ENCODE assay signal across 24 mouse cellular contexts in genomic region chr2:20661841-20662240, GRCm38 (mm10).
DNase-seq lines count a peak whose midpoint lies in the region; ATAC-seq and TF ChIP-seq lines count a peak whose summit lies in the region.
"Had no signal": no experiment of that assay in that cellular context is flagged by ENCODE, and none has a peak within 500 bp of the region (broad histone marks: within the 10 kb centered on the region; RNA-seq: fewer than 3 reads in every experiment).

No protein-coding gene starts in this region.

- H3K4me3 ChIP-seq in ES-E14 (ENCODE audit: insufficient read depth in 1 of 2, low read depth in 1 of 2, low read length in 2 of 2, poor library complexity in 1 of 2, severe bottlenecking in 1 of 2), result no peak overlapping the region; a peak in 1 of 4 replicates
- no peak overlapping the region for H3K4me3 ChIP-seq in forebrain, embryonic 12.5 days (replicated peaks)
- no peak overlapping the region for H3K4me3 ChIP-seq in forebrain, embryonic 13.5 days
- H3K4me3 ChIP-seq: embryonic facial prominence, embryonic 13.5 days; embryonic facial prominence, embryonic 15.5 days; erythroblast, embryonic 14.5 days; forebrain, embryonic 10.5 days; forebrain, embryonic 15.5 days had no signal

- ATAC-seq in forebrain, embryonic 12.5 days (ENCODE audit: low FRiP score), result no peak
- ATAC-seq in forebrain, embryonic 13.5 days, result no peak
- ATAC-seq: CD4-positive, CD25-positive, alpha-beta regulatory T cell, adult 4 months; forebrain, embryonic 15.5 days had no signal

- H3K27ac ChIP-seq in ES-E14 (ENCODE audit: insufficient read depth, low read depth, low read length, poor library complexity, severe bottlenecking), result no peak overlapping the region; the same call in 1 of the 2 replicates
- H3K27ac ChIP-seq in forebrain, embryonic 12.5 days, result no peak overlapping the region
- H3K27ac ChIP-seq in forebrain, embryonic 13.5 days, result no peak overlapping the region
- H3K27ac ChIP-seq: embryonic facial prominence, embryonic 13.5 days; embryonic facial prominence, embryonic 15.5 days; forebrain, embryonic 10.5 days; forebrain, embryonic 15.5 days had no signal

- H3K36me3 ChIP-seq in ES-E14 (ENCODE audit: control insufficient read depth, insufficient read depth, low read length, poor library complexity, severe bottlenecking), result peaks cover 4% of the 10 kb centered on the region; the same call in 1 of the 2 replicates
- no peaks in the 10 kb centered on the region for H3K36me3 ChIP-seq in forebrain, embryonic 12.5 days (replicated peaks)
- H3K36me3 ChIP-seq in forebrain, embryonic 13.5 days (ENCODE audit: poor library complexity, severe bottlenecking), result no peaks in the 10 kb centered on the region
- H3K36me3 ChIP-seq: forebrain, embryonic 10.5 days; forebrain, embryonic 15.5 days had no signal

- DNase-seq in heart, adult 11 months, result peak; percentile 61
- no peak for DNase-seq in heart, postnatal 4 days
- DNase-seq in ES-E14 (ENCODE audit: low read depth, low spot score) (no peak), ZHBTc4 (ENCODE audit: low read depth, low spot score) (peak; percentile 70)
- DNase-seq: adrenal gland, adult 2 months; adrenal gland, postnatal 10 days; adrenal gland, postnatal 25 days; B cell, adult 2 months; cerebellum, adult 11 months; cerebellum, adult 18-20 months; cerebellum, adult 8-10 months; cerebellum, adult 9-11 months; cerebellum, postnatal 14 days; cerebellum, postnatal 36 days; embryo, embryonic 11 days had no signal

- 91% methylated on average over 11 of the region's 11 CpGs for WGBS in forebrain, embryonic 12.5 days
- 91% methylated on average over 11 of the region's 11 CpGs for WGBS in forebrain, embryonic 13.5 days

- H3K27me3 ChIP-seq in forebrain, embryonic 12.5 days, result no peaks in the 10 kb centered on the region
- no peaks in the 10 kb centered on the region for H3K27me3 ChIP-seq in forebrain, embryonic 13.5 days
- H3K27me3 ChIP-seq: CH12.LX; embryonic facial prominence, embryonic 13.5 days; embryonic facial prominence, embryonic 15.5 days; forebrain, embryonic 15.5 days had no signal

- H3K9me3 ChIP-seq in ES-E14 (ENCODE audit: control insufficient read depth, insufficient read depth, low read depth, low read length), result no peaks in the 10 kb centered on the region
- H3K9me3 ChIP-seq in forebrain, embryonic 12.5 days, result no peaks in the 10 kb centered on the region
- H3K9me3 ChIP-seq in forebrain, embryonic 13.5 days (replicated peaks), result no peaks in the 10 kb centered on the region
- H3K9me3 ChIP-seq: embryonic facial prominence, embryonic 13.5 days; embryonic facial prominence, embryonic 15.5 days; forebrain, embryonic 10.5 days; forebrain, embryonic 15.5 days had no signal

- in situ Hi-C loops in ES-E14 (cut with MboI; ENCODE audit: low sequenced_read_pairs in 2 of 2, unreplicated experiment in 2 of 2), result no loop called here

- no peak overlapping the region; the same call in 1 of the 2 replicates for H3K9ac ChIP-seq in ES-E14 (ENCODE audit: insufficient read depth, low read depth, low read length, poor library complexity, severe bottlenecking)
- no peak overlapping the region for H3K9ac ChIP-seq in forebrain, embryonic 12.5 days
- no peak overlapping the region for H3K9ac ChIP-seq in forebrain, embryonic 13.5 days
- H3K9ac ChIP-seq: embryonic facial prominence, embryonic 13.5 days; embryonic facial prominence, embryonic 15.5 days; forebrain, embryonic 15.5 days had no signal

- peaks cover 28 to 33% of the 10 kb centered on the region in 2 experiments for H3K4me1 ChIP-seq in ES-E14 (ENCODE audit: control insufficient read depth in 2 of 2, insufficient read depth in 2 of 2, low read length in 2 of 2, poor library complexity in 1 of 2)
- H3K4me1 ChIP-seq in forebrain, embryonic 12.5 days, result peaks cover 4% of the 10 kb centered on the region; the same call in 1 of the 2 replicates
- no peaks in the 10 kb centered on the region; the same call in 1 of the 2 replicates for H3K4me1 ChIP-seq in forebrain, embryonic 13.5 days
- H3K4me1 ChIP-seq: forebrain, embryonic 15.5 days had no signal

- no peak overlapping the region for H3K4me2 ChIP-seq in forebrain, embryonic 12.5 days
- H3K4me2 ChIP-seq in forebrain, embryonic 13.5 days, result no peak overlapping the region
- H3K4me2 ChIP-seq: embryonic facial prominence, embryonic 13.5 days; embryonic facial prominence, embryonic 15.5 days; forebrain, embryonic 15.5 days had no signal

TF ChIP-seq in ES-E14, 5 proteins besides CTCF, POLR2A, EP300 and RAD21:
- TF ChIP-seq CHD2 (IDR thresholded peaks at IDR 0.05; ENCODE audit: low read depth, low read length), result 0 out of 2 replicates have a peak, but pooled peaks have one; percentile 43
- no peak for TF ChIP-seq HCFC1 (IDR thresholded peaks at IDR 0.05; ENCODE audit: borderline replicate concordance, insufficient read depth, low read length)

Comparison
In these comparisons a context has a peak if more than half of its experiments do, and no peak if none do; other contexts are left out.
1. DNase-seq: peak in heart, adult 11 months (single experiment) and ZHBTc4 (single experiment); none in heart, postnatal 4 days (single experiment) and ES-E14 (single experiment).